Mouse (Mus musculus) heart, postnatal 25 days (tissue): ENCODE measurements around the gene Sstr3. TPM values are rescaled to one million over a fixed set of nuclear protein-coding genes. Genes with fewer than 3 reads are reported as not detected.

Experiments
- DNase-seq: peaks from one replicate; pipeline ENCODE4 v3.0.0; 2022; ENCODE audit warnings: low spot score
- intact Hi-C: fragments of 180-260 bp; cut with DNase I; formaldehyde crosslinking; loops from one replicate; pipeline ENCODE4 v1.15.1; 2025
- total RNA-seq, 2 experiments: library from RNA; stranded (reverse); gene quantifications; 2 replicates each; pipeline ENCODE4 v1.2.3; 2021

The Sstr3 gene
- total RNA-seq, 2 experiments from 2014 or later = not detected

DNA sequence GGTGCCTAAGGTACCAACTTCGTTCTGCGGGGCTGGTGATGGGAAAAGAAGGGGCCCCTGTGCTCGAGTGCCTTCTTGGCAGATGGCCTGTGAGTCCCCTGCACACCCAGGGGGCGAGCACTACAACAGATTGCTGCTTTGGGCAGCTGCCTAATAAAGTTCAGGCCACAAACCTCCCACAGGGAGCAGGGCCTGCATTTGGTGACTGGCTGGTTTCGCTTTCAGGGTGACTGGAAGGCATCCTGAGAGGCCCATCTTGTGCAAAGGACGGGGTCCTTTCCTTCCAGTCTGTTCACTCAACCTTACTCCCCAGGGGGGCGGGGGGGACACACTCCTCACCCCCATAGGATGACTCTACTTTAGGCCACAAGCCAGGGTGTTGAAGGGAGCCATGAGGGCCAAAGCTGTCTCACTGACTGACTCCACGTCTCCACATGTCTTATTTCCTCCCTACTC lies 34.3 kb downstream of the Sstr3 start:
- intact Hi-C loops = loop anchor here (5.0 kb wide), 1 partner anchor 37 kb away; no protein-coding TSS in a partner anchor
- DNase-seq = no peak

DNA sequence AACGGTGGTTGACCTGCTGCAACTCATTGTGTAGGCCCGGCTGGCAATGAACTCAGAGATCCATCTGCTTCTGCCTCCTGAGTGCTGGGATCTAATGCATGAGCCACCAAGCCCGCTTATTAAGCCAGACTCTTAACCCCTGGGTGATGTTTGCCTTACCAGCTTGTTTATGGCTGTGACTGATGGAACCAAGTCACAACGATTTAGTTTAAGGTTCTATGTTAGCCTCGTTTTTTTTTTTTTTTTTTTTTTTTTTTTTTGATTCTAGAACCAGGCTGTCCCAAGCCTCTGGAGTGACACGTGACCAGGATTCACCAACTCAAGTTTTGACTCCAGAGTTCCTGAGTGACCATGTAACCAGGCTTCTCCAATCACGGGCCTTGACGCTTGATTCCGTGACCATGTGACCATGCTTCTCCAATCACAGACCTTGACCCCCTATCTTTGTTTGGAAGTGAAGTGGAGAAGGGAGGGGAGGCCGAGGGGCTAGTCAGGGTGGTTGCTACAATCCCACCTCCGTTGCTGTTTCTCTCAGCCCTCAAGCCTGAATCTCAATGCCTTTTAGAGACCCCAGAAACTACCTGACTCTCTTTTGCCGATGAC lies 35.1 kb downstream of the Sstr3 start:
- no peak for DNase-seq
- intact Hi-C loops = no loop called here

DNA sequence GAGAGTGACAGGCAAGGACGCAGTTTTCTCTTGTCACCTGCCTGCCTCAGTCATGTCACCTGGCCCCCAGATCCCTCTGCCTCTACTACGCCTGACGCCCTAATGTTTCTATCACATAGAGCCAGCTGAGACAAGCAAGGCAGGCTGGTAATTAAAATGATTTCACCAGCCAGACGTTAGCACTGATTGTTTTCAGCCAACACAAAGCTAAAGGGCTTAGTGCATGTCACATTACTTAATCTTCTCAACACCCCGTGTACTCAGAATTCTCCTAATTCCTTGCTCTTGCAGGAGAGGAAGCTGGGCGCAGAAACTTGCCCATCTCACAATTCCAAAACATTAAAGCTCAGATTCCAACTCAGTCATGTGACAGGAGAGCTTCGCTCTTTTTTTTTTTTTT lies 36.0 kb downstream of the Sstr3 start:
- intact Hi-C loops = no loop called here
- no peak for DNase-seq

DNA sequence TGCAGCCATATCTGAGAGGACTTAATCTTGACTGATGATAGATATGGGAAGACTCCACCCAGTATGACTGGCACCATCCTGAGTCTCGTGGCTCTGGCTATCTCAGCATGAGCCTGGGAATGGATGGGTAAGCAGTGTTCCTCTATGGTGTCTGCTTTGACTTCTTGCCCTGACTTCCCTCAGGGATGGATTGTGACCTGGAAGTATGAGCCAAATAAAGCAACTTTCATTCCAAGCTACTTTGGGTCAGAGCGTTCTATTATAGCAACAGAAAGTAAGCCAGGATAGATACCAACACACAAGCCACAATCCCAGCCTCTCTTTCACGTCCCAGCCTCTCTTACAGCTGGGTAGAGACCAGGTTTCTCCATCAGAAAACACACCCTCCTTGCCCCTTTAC lies 38.9 kb downstream of the Sstr3 start:
- intact Hi-C loops = no loop called here

DNA sequence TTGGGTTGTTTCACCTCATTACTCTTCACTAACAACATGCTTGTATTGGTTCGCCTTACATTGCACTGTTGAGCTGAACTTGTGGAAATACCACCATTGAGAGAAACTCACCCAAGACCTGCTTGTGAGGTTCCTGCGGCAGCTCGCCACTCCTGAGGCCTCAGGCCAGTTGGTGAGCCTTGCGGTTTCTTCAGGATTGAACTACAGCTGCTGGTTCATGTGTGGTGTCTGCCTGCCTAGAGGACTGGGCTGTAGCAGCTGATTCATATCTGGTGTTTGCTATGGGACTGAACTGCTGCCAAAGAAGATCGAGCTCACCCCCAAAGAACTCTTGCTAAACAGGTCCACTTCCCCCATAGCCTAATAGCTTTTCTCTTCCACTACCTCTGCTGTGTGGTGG lies 39.7 kb downstream of the Sstr3 start:
- intact Hi-C loops = no loop called here
- DNase-seq = no peak

More for the DNA sequence above, 38.9 kb downstream of the Sstr3 start:
- DNase-seq = no peak

DNA sequence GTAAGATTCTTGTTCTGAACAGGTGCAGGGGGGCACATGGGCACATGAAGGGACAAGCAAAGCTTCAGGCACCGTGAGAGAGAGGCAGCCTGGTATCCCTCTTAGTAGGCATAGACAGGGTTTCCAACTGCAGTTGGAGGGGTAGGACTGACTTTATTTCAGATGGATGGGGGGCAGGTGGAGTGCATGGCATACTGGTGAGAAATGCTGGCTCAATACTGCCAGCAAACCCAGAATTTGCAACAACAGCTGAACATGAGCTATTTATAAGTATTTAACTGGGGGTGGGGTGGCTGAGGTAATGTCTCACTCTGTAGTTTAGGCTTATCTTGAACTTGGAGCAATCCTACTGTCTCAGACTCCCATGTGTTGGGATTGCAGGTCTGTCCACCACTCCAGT lies 40.5 kb downstream of the Sstr3 start:
- intact Hi-C loops = no loop called here
- no peak for DNase-seq

DNA sequence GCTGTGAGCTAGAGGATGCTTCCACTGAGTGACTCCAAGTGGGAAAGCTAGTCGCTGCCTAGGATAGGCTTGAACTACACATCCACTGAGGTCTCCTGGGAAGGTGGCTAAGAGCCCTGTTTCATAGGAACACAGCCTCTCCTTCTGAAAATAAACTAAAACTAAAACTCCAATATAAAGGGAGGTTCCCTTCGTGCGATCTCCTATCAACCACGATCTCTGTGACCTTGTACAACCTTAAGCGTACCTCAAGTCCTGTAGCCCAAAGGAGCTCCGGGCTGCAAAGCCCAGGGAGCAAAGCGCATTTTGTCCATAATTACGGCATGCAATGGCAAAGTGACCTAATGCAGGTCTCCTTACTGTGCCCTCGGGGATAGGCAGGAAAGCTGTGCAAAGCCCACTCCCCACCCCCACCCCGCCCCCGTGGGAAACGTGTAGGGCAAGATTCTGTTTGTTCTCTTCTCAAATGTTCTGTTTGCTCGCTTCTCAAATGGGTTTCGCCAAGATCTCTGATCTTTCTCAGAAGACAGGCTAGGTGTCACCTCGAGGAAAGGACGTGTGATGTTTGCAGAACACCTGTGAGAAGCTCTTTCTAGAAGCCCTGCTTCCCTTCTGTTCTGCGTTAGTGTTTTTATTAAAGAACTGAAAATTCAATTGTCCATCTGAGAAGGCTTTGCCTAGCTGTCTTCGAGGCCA lies 41.9 kb downstream of the Sstr3 start:
- intact Hi-C loops = no loop called here
- no peak for DNase-seq

DNA sequence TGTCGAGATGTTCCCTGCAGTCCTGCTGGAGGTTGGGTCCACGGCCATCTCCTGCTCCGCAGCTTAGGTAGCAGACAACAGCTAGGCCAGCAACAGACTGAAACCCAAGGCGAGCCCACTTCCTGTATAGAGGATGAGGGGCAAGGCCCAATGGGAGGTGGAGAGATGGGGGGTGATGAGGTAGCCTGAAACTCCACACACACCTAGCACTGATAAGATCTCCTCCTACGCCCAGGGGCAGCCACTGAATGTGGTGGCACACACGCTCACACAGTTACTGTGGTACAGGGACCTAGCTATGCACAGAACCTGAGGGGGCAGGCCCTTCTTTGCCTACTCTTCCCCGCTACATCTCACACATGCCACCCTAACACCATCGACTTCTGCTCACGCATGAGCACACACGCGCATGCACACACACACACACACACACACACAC lies 49.5 kb downstream of the Sstr3 start, which contains the start of gene Il2rb:
Gene Il2rb, minus strand, starts transcription at position 304 of the 439 bp plus-strand sequence.
- DNase-seq = no peak
- intact Hi-C loops = no loop called here

DNA sequence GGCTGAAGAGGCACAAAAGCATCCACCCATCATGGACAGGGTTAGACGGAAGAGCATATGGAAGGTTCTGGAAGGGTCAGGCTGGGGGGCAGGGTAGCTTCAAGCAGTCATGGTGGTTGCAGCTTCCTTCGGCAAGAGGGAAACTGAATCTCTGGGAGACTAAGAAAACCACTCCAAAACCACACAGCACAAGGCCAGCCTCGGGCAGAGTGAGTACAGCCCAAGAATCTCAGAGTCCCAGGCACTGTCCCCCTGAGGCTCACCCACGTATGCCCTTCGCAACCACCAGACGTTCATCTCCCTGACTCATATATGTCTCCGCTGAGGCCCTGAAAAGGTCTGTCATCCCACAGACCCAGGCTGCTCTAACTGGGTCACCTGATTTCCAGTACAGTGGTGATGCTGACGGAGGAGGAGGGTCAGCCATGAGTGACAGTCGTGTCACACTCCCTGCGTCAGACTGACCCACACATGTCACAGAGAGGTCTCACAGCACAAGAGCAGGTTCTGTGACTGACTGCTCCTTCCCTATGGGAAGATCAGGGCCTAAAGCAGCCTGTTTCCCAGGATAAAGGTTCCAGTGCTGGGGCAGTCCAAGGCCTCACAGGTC lies 51.0 kb downstream of the Sstr3 start:
- intact Hi-C loops = no loop called here

DNA sequence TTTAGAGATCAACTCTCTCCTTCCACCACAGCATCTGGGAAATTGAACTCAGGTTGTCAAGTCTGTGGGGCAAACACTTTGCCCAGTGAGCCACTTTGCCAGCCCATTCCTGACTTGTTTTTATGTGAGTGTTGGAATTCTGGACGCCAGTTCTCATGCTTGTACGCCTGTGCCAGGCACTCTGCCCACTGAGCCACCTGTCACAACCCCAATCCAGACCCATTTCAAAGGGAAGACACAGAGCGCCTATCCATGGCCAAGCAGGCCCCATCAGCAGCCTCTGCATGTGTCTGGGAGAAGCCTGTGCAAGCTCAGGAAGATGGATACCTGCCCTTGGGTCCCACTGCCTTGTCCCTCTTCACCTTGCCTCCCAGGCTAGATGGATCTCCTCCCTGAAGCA lies 53.2 kb downstream of the Sstr3 start:
- intact Hi-C loops = no loop called here
- DNase-seq = no peak

More for the DNA sequence above, 51.0 kb downstream of the Sstr3 start:
- DNase-seq = no peak

DNA sequence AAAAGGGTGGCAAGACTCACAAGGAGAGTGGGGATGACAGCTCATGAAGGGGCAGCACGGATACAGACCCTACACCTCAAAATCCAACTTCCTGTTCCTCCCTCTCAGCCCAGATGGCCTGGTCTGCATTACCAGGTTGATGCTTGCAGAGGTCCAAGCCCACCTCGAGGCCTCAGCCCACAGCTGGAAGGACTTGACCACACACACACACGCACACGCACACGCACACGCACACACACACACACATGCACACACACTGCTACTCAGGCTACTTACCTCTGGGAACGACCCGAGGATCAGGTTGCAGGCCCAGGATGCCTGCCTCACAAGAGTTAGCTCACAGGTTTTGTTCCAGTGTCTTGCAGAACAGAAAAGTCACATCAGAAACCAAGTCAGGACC lies 54.6 kb downstream of the Sstr3 start:
- no peak for DNase-seq
- intact Hi-C loops = no loop called here

DNA sequence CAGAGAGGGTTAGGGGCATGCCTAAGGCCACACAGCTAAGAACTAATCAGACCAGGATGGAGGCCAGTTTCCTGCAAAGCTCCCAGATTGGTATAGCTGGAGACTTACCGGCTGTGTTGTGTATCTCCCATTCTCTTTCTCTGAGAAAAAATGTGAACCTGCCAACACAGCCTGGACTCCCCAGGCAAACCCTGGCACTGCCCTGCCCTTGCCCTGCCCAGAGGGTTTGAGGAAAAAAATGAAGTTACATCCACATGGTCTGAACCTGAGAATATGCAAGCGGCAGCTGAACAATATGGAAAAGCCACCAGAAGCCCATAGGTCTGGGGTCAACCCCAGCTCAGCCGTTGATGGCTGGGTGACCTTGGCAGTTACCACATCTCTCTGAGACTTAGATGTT lies 55.2 kb downstream of the Sstr3 start:
- intact Hi-C loops = no loop called here
- no peak for DNase-seq

DNA sequence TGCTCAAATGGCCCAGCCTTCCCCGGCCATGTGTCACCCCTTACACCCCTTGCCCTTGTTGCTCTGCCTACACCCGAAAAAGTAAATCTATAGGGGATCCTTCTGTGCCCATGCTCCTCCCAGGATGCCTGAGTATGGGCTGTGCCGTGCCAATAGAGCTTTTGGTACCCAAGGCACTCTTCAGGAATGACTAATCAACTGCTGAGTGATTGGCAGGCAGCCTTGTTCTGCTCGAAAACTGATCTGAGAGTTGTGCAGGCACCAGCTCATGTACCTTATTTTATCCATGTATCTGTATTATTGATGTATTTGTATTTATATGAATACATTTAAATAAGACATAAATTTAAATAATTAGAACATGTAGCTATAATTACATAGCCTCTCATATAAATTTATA lies 57.4 kb downstream of the Sstr3 start:
- intact Hi-C loops = no loop called here
- no peak for DNase-seq

Other genes with a start within 250 kb of the Sstr3 start
- 1 to 10 TPM in 1 of 2 experiments, under 1 TPM in 1; 0.89 to 1.4 TPM for gene Csf2rb2, start 239.0 kb downstream of the Sstr3 start, total RNA-seq
- gene Csf2rb, start 218.9 kb downstream of the Sstr3 start, total RNA-seq = 1 to 10 TPM; 2.5 TPM
- not detected for gene Tex33, start 148.8 kb downstream of the Sstr3 start, total RNA-seq
- 10 to 100 TPM; 16.5 to 21.1 TPM for gene Tst, start 138.8 kb downstream of the Sstr3 start, total RNA-seq
- gene Mpst, start 138.3 kb downstream of the Sstr3 start, total RNA-seq = 10 to 100 TPM; 39.1 to 39.6 TPM
- 10 to 100 TPM; 35.4 to 37.3 TPM for gene Kctd17, start 116.1 kb downstream of the Sstr3 start, total RNA-seq
- not detected for gene Tmprss6, start 76.1 kb downstream of the Sstr3 start, total RNA-seq
- under 1 TPM; 0.06 to 0.26 TPM for gene Il2rb, start 49.4 kb downstream of the Sstr3 start, total RNA-seq
- gene C1qtnf6, start 13.3 kb downstream of the Sstr3 start, total RNA-seq = 10 to 100 TPM; 56.6 to 59.4 TPM
- 1 to 10 TPM; 5.1 to 5.6 TPM for gene Rac2, start 28.1 kb upstream of the Sstr3 start, total RNA-seq
- 1 to 10 TPM; 5.5 to 5.8 TPM for gene Cyth4, start 52.4 kb upstream of the Sstr3 start, total RNA-seq
- 1 to 10 TPM; 1.4 to 2.5 TPM for gene Elfn2, start 174.1 kb upstream of the Sstr3 start, total RNA-seq
- 10 to 100 TPM; 11.6 to 13.2 TPM for gene Mfng, start 228.8 kb upstream of the Sstr3 start, total RNA-seq